Mouse (Mus musculus): ENCODE data around the gene Prex1.
A peak's percentile ranks its signal among the peaks of the same experiment; 100 is the strongest.

The Prex1 gene

GRCm38 (mm10) chr2:166658380-166658779 lies 55.3 kb downstream of the Prex1 start:
- no peak for DNase-seq

- peak; percentile 67 for DNase-seq
Measured at GRCm38 (mm10) chr2:166657451-166658011, 56.1 kb downstream of the Prex1 start.

GRCm38 (mm10) chr2:166656630-166657029 lies 57.0 kb downstream of the Prex1 start:
- peak; percentile 50 for DNase-seq

GRCm38 (mm10) chr2:166655727-166656520 lies 57.7 kb downstream of the Prex1 start:
- peak; percentile 76 for DNase-seq

GRCm38 (mm10) chr2:166655308-166655707 lies 58.3 kb downstream of the Prex1 start:
- DNase-seq: no peak

- DNase-seq: no peak
Measured at GRCm38 (mm10) chr2:166654875-166655274, 58.8 kb downstream of the Prex1 start.

- no peak for DNase-seq
Measured at GRCm38 (mm10) chr2:166653564-166653963, 60.1 kb downstream of the Prex1 start.

- no peak for DNase-seq
Measured at GRCm38 (mm10) chr2:166652672-166653071, 61.0 kb downstream of the Prex1 start.

- DNase-seq: no peak
Measured at GRCm38 (mm10) chr2:166651317-166652030, 62.2 kb downstream of the Prex1 start.

- DNase-seq: peak; percentile 86
Measured at GRCm38 (mm10) chr2:166650414-166650813, 63.2 kb downstream of the Prex1 start.

- no peak for DNase-seq
Measured at GRCm38 (mm10) chr2:166647242-166647641, 66.4 kb downstream of the Prex1 start.

GRCm38 (mm10) chr2:166646434-166647088 lies 67.1 kb downstream of the Prex1 start:
- no peak for DNase-seq

GRCm38 (mm10) chr2:166644816-166645215 lies 68.8 kb downstream of the Prex1 start:
- DNase-seq: no peak

GRCm38 (mm10) chr2:166642581-166642987 lies 71.0 kb downstream of the Prex1 start:
- DNase-seq: no peak

- DNase-seq: no peak
Measured at GRCm38 (mm10) chr2:166639750-166640149, 73.9 kb downstream of the Prex1 start.

- peak; percentile 58 for DNase-seq
Measured at GRCm38 (mm10) chr2:166638947-166639641, 74.5 kb downstream of the Prex1 start.

- no peak for DNase-seq
Measured at GRCm38 (mm10) chr2:166638079-166638800, 75.4 kb downstream of the Prex1 start.

- no peak for DNase-seq
Measured at GRCm38 (mm10) chr2:166637673-166637990, 76.0 kb downstream of the Prex1 start.

GRCm38 (mm10) chr2:166636867-166637672 lies 76.6 kb downstream of the Prex1 start:
- DNase-seq: no peak

GRCm38 (mm10) chr2:166635521-166635920 lies 78.1 kb downstream of the Prex1 start:
- no peak for DNase-seq

All from lung, postnatal 36 days (tissue).